13 mouse cellular contexts compared by ENCODE assay signal in genomic region chr6:30528800-30529199, GRCm38 (mm10). TPM values are rescaled to one million over a fixed set of nuclear protein-coding genes. Genes with fewer than 3 reads are reported as not detected.
A peak's percentile ranks its signal among the peaks of the same experiment; 100 is the strongest.
DNase-seq lines count a peak whose midpoint lies in the region; ATAC-seq and TF ChIP-seq lines count a peak whose summit lies in the region.
"Had no signal": no experiment of that assay in that cellular context is flagged by ENCODE, and none has a peak within 500 bp of the region (broad histone marks: within the 10 kb centered on the region; RNA-seq: fewer than 3 reads in every experiment).

No protein-coding gene starts in this region.

- no peak for TF ChIP-seq CTCF in layer of hippocampus, adult 2 months (conservative IDR thresholded peaks at IDR 0.05)
- no peak for TF ChIP-seq CTCF in E14TG2a.4 (conservative IDR thresholded peaks at IDR 0.05; ENCODE audit: low read length)
- no peak for TF ChIP-seq CTCF in heart, postnatal 0 days (IDR thresholded peaks at IDR 0.05; ENCODE audit: low read depth)

- no peak overlapping the region for H3K9ac ChIP-seq in heart, postnatal 0 days (replicated peaks; ENCODE audit: low read depth, low read length)
- H3K9ac ChIP-seq: hindbrain, embryonic 13.5 days had no signal

- no peaks in the 10 kb centered on the region for H3K36me3 ChIP-seq in E14TG2a.4 (ENCODE audit: insufficient read depth, low read length)
- no peaks in the 10 kb centered on the region for H3K36me3 ChIP-seq in heart, postnatal 0 days (replicated peaks; ENCODE audit: control insufficient read depth, insufficient read depth, low read length)
- H3K36me3 ChIP-seq: hindbrain, embryonic 13.5 days had no signal

- H3K27me3 ChIP-seq in E14TG2a.4 (ENCODE audit: insufficient read depth, low read length), result no peaks in the 10 kb centered on the region
- H3K27me3 ChIP-seq in heart, postnatal 0 days (ENCODE audit: control insufficient read depth, insufficient read depth, low read length), result no peaks in the 10 kb centered on the region
- H3K27me3 ChIP-seq: hindbrain, embryonic 13.5 days had no signal

- H3K4me2 ChIP-seq in heart, postnatal 0 days (ENCODE audit: low read depth, low read length), result no peak overlapping the region
- H3K4me2 ChIP-seq: hindbrain, embryonic 13.5 days had no signal

- no peak overlapping the region for H3K4me3 ChIP-seq in layer of hippocampus, adult 2 months
- H3K4me3 ChIP-seq in E14TG2a.4 (replicated peaks; ENCODE audit: low read length), result peak overlapping the region; percentile 27; the same call in 1 of the 2 replicates
- no peak overlapping the region for H3K4me3 ChIP-seq in heart, postnatal 0 days (ENCODE audit: low read depth, low read length)
- H3K4me3 ChIP-seq: hindbrain, embryonic 13.5 days had no signal

- peaks cover 50% of the 10 kb centered on the region for H3K4me1 ChIP-seq in E14TG2a.4 (replicated peaks; ENCODE audit: low read depth, low read length)
- H3K4me1 ChIP-seq in heart, postnatal 0 days (ENCODE audit: control insufficient read depth, insufficient read depth), result peaks cover 41% of the 10 kb centered on the region

- no peak for TF ChIP-seq EP300 in heart, postnatal 0 days (IDR thresholded peaks at IDR 0.05; ENCODE audit: low read depth)

- 10% methylated on average over 6 of the region's 6 CpGs for WGBS in heart, postnatal 0 days

- peak; percentile 75 for DNase-seq in heart, adult 11 months
- DNase-seq in heart, adult 18-20 months, result no peak
- peak; percentile 25 to 57 for DNase-seq in layer of hippocampus, adult 2 months (ENCODE audit: low spot score in 2 of 2)
- DNase-seq in layer of hippocampus, postnatal 36 days, result no peak
- DNase-seq in heart, postnatal 0 days (ENCODE audit: low spot score), result peak; percentile 81
- no peak for DNase-seq in left cerebral cortex, adult 8-10 months (ENCODE audit: low spot score in 2 of 2)

- no peaks in the 10 kb centered on the region for H3K9me3 ChIP-seq in E14TG2a.4 (ENCODE audit: low read length)
- no peaks in the 10 kb centered on the region for H3K9me3 ChIP-seq in heart, postnatal 0 days (replicated peaks; ENCODE audit: control insufficient read depth, low read length)
- H3K9me3 ChIP-seq: hindbrain, embryonic 13.5 days had no signal

- H3K27ac ChIP-seq in layer of hippocampus, adult 2 months, result no peak overlapping the region
- peak overlapping the region; percentile 54 for H3K27ac ChIP-seq in heart, postnatal 0 days (ENCODE audit: low read depth)
- H3K27ac ChIP-seq: hindbrain, embryonic 13.5 days; macrophage had no signal

- ATAC-seq in heart, postnatal 0 days (ENCODE audit: insufficient read depth, low read depth), result peak; percentile 72
- no peak for ATAC-seq in erythroblast, adult 5-6 weeks (replicated peaks; ENCODE audit: low FRiP score, poor library complexity, severe bottlenecking)

RNA-seq across cellular contexts. Expression of gene Cpa2, which starts 12.6 kb away (rescaled TPM):
- under 1 TPM in 1 of 2 experiments, not detected in 1; 0.25 TPM for total RNA-seq in heart, adult 18-20 months (2021)
- under 1 TPM in 1 of 2 experiments, not detected in 1; 0.64 TPM for total RNA-seq in layer of hippocampus, adult 2 months (2021)
- total RNA-seq in layer of hippocampus, postnatal 36 days (2021), result 1 to 10 TPM in 1 of 2 experiments, under 1 TPM in 1; 0.92 to 2.0 TPM
- not detected in 2 replicates for total RNA-seq in heart, postnatal 0 days (2014; rRNA removed; ENCODE audit: low replicate concordance)
- polyA plus RNA-seq in heart, postnatal 0 days (2015; fragmentation: Nextera tagmentation; extraction: Ambion mirVana), result 2.7 and 2.8 TPM in 2 replicates
- not detected in 2 replicates for total RNA-seq in erythroblast, adult 5-6 weeks (2015; ENCODE audit: low replicate concordance)
- total RNA-seq in erythroblast, adult 5-6 weeks (2017; ENCODE audit: low replicate concordance), result not detected in 2 replicates
- 1 to 10 TPM; 1.2 to 4.0 (median 2.1) TPM for total RNA-seq in left cerebral cortex, adult 8-10 months (2022)

RNA-seq across cellular contexts. Expression of gene Ssmem1, which starts 19.2 kb away (rescaled TPM):
- under 1 TPM in 1 of 2 experiments, not detected in 1; 0.41 TPM for total RNA-seq in heart, adult 18-20 months (2021)
- total RNA-seq in layer of hippocampus, adult 2 months (2021), result 1 to 10 TPM in 1 of 2 experiments, under 1 TPM in 1; 0.32 to 1.3 TPM
- total RNA-seq in layer of hippocampus, postnatal 36 days (2021), result 1 to 10 TPM in 1 of 2 experiments, under 1 TPM in 1; 0.70 to 1.2 TPM
- not detected in 2 replicates for total RNA-seq in heart, postnatal 0 days (2014; rRNA removed; ENCODE audit: low replicate concordance)
- polyA plus RNA-seq in heart, postnatal 0 days (2015; fragmentation: Nextera tagmentation; extraction: Ambion mirVana), result 0.08 TPM in 1 of 2 replicates, not detected in the other
- total RNA-seq in erythroblast, adult 5-6 weeks (2015; ENCODE audit: low replicate concordance), result not detected in 2 replicates
- total RNA-seq in erythroblast, adult 5-6 weeks (2017; ENCODE audit: low replicate concordance), result 1.3 TPM in 1 of 2 replicates, not detected in the other
- total RNA-seq in left cerebral cortex, adult 8-10 months (2022), result 1 to 10 TPM in 1 of 4 experiments, under 1 TPM in 3; 0.58 to 1.1 (median 0.86) TPM
- polyA plus RNA-seq: macrophage had no signal

RNA-seq across cellular contexts. Expression of gene Tmem209, which starts 19.2 kb away (rescaled TPM):
- 1 to 10 TPM; 8.5 to 8.6 TPM for total RNA-seq in heart, adult 18-20 months (2021)
- total RNA-seq in layer of hippocampus, adult 2 months (2021), result 10 to 100 TPM; 19.5 to 23.0 TPM
- 10 to 100 TPM; 19.2 to 25.2 TPM for total RNA-seq in layer of hippocampus, postnatal 36 days (2021)
- total RNA-seq in heart, postnatal 0 days (2014; rRNA removed; ENCODE audit: low replicate concordance), result 36.9 and 41.8 TPM in 2 replicates
- 10.9 and 13.1 TPM in 2 replicates for polyA plus RNA-seq in heart, postnatal 0 days (2015; fragmentation: Nextera tagmentation; extraction: Ambion mirVana)
- total RNA-seq in erythroblast, adult 5-6 weeks (2015; ENCODE audit: low replicate concordance), result 19.4 and 22.2 TPM in 2 replicates
- 15.9 and 16.3 TPM in 2 replicates for total RNA-seq in erythroblast, adult 5-6 weeks (2017; ENCODE audit: low replicate concordance)
- total RNA-seq in left cerebral cortex, adult 8-10 months (2022), result 10 to 100 TPM; 22.8 to 25.2 (median 24.0) TPM

RNA-seq across cellular contexts. Expression of gene Cpa4, which starts 39.4 kb away (rescaled TPM):
- not detected for total RNA-seq in heart, adult 18-20 months (2021)
- not detected for total RNA-seq in layer of hippocampus, adult 2 months (2021)
- total RNA-seq in layer of hippocampus, postnatal 36 days (2021), result not detected
- 0.23 TPM in 1 of 2 replicates, not detected in the other for total RNA-seq in heart, postnatal 0 days (2014; rRNA removed; ENCODE audit: low replicate concordance)
- 0.30 and 0.46 TPM in 2 replicates for polyA plus RNA-seq in heart, postnatal 0 days (2015; fragmentation: Nextera tagmentation; extraction: Ambion mirVana)
- not detected in 2 replicates for total RNA-seq in erythroblast, adult 5-6 weeks (2015; ENCODE audit: low replicate concordance)
- not detected in 2 replicates for total RNA-seq in erythroblast, adult 5-6 weeks (2017; ENCODE audit: low replicate concordance)
- total RNA-seq in left cerebral cortex, adult 8-10 months (2022), result under 1 TPM; 0.17 to 0.39 (median 0.18) TPM
- total RNA-seq: gastrocnemius, adult 8-10 months; layer of hippocampus, adult 18-20 months; MEL had no signal
- polyA plus RNA-seq: macrophage had no signal

Comparison
In these comparisons a context has a peak if more than half of its experiments do, and no peak if none do; other contexts are left out.
1. DNase-seq: peak in heart, adult 11 months (single experiment), layer of hippocampus, adult 2 months (2 of 2) and heart, postnatal 0 days (single experiment); none in heart, adult 18-20 months (0 of 2), layer of hippocampus, postnatal 36 days (0 of 2) and left cerebral cortex, adult 8-10 months (0 of 2).